Mouse (Mus musculus): ENCODE measurements around the gene Polg. TPM values are rescaled to one million over a fixed set of nuclear protein-coding genes. Genes with fewer than 3 reads are reported as not detected.

The Polg gene
- polyA plus RNA-seq, 1 experiment, result 54.6 TPM

GRCm38 (mm10) chr7:79502152-79503102, 36.3 kb upstream of the Polg start:
- DNase-seq (ENCODE audit: low read depth in 1 of 2, low spot score in 2 of 2), result no peak
- peaks cover 15% of the 10 kb centered on the region for H3K4me1 ChIP-seq (ENCODE audit: control insufficient read depth, insufficient read depth, insufficient read length)
- 11% methylated on average over 10 of the region's 10 CpGs for WGBS
- H3K27ac ChIP-seq (ENCODE audit: insufficient read depth, low read length), result no peak overlapping the region
- TF ChIP-seq CTCF (IDR thresholded peaks at IDR 0.05; ENCODE audit: extremely low read depth, insufficient read depth, insufficient read length, insufficient replicate concordance), result no peak
- no peak for TF ChIP-seq POLR2A (IDR thresholded peaks at IDR 0.05; ENCODE audit: low read depth, low read length)
- H3K36me3 ChIP-seq (ENCODE audit: control insufficient read depth, insufficient read depth, low read length), result no peaks in the 10 kb centered on the region
- H3K4me3 ChIP-seq (ENCODE audit: extremely low read depth, insufficient read depth, insufficient read length), result no peak overlapping the region
- peaks cover 45% of the 10 kb centered on the region for H3K27me3 ChIP-seq (ENCODE audit: control insufficient read depth, insufficient read depth, low read length)

- Histone ChIP-seq H3K27me3 (ENCODE audit: control insufficient read depth, insufficient read depth, low read length) (peaks cover 48% of the 10 kb centered on the region), H3K4me3 (ENCODE audit: extremely low read depth, insufficient read depth, insufficient read length) (no peak overlapping the region), H3K36me3 (ENCODE audit: control insufficient read depth, insufficient read depth, low read length) (no peaks in the 10 kb centered on the region), H3K4me1 (ENCODE audit: control insufficient read depth, insufficient read depth, insufficient read length) (peaks cover 15% of the 10 kb centered on the region), H3K27ac (ENCODE audit: insufficient read depth, low read length) (no peak overlapping the region)
- WGBS, result 9% methylated on average over 8 of the region's 8 CpGs
- DNase-seq (ENCODE audit: low read depth in 1 of 2, low spot score in 2 of 2), result no peak
- TF ChIP-seq CTCF (IDR thresholded peaks at IDR 0.05; ENCODE audit: extremely low read depth, insufficient read depth, insufficient read length, insufficient replicate concordance) (no peak), POLR2A (IDR thresholded peaks at IDR 0.05; ENCODE audit: low read depth, low read length) (no peak)
Observed at GRCm38 (mm10) chr7:79501581-79502031, 35.4 kb upstream of the Polg start.

DNA sequence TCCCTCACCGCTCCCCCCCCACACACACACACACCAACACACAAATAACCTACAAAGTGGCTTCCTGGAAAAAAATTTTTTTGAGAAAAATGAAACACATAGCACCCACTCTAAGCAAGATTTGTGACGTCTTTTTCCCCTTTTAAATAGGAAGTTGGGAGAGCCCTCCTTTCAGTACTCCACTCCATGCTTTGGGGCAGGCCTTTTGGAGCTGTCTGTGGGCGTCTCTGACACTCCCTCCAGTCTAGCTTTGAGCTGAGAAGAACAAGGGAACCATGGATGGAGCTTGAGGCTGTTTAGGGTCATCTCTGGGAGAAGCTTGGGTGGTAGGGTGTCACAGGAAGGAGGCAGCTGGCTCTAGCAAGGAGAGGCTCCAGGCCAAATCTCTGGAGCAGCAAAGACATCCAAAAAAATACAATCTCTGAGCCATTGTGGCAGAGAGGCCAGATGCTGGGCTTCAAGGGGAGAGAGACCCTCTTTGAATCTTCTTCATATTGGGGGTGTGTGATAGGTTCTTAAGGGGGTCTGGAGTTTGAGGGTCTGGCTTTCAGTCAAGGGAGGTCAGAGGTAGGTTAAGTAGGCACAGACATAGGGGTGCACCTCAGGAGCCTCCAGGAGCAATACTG, 34.6 kb upstream of the Polg start:
- H3K27me3 ChIP-seq (ENCODE audit: control insufficient read depth, insufficient read depth, low read length), result peaks cover 45% of the 10 kb centered on the region
- WGBS, result 11% methylated on average over 3 of the region's 3 CpGs
- no peak overlapping the region for H3K4me3 ChIP-seq (ENCODE audit: extremely low read depth, insufficient read depth, insufficient read length)
- H3K4me1 ChIP-seq (ENCODE audit: control insufficient read depth, insufficient read depth, insufficient read length), result peaks cover 15% of the 10 kb centered on the region
- TF ChIP-seq POLR2A (IDR thresholded peaks at IDR 0.05; ENCODE audit: low read depth, low read length) (no peak), CTCF (IDR thresholded peaks at IDR 0.05; ENCODE audit: extremely low read depth, insufficient read depth, insufficient read length, insufficient replicate concordance) (no peak)
- no peak overlapping the region for H3K27ac ChIP-seq (ENCODE audit: insufficient read depth, low read length)
- no peaks in the 10 kb centered on the region for H3K36me3 ChIP-seq (ENCODE audit: control insufficient read depth, insufficient read depth, low read length)
- no peak for DNase-seq (ENCODE audit: low read depth in 1 of 2, low spot score in 2 of 2)

DNA sequence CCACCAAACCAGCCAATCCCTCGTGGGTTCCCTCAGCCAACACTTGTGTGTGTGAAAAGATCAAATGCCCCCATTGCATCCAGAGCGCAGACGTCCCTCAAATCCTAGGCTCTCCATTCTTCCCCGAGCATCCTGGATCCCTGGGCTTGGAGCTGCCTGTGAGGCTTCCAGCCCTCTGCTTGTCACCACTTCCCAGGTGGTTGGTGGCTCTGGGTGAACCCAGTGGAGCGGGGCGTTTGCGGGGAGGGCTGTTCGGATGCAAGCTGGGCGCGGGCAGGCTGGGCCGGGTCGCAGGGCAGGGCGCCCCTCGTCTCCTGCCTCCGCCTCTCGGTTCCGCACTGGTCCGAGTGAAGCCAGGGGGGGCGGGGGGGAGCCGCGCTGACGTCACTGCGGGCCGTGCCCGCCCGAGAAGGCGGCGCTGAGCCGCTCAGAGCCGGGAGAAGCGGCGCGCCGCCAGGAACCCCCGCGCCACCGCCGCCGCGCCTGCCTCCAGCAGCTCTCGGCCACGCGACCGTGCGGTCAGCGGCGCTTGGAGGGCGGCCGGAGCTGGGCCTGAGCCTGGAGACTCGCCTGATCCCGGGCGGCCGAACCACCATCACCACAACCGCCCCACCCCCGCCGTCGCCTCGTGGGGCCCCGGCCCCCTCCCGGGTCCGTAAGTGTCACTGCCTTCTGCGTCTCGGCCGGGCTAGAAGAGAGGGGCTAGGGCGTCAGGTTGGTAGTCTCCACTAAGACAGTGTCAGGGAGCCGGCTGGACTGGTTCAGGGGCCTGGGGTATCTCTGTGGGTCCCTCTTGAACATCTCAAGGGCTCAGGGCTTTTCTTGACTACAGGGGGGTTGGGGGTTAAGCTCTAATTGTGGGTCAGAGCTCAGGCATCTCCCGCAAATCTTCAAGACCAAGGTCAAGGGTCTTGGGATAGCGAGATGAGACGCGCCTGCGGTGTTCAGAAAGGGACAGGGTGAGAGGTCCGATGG, 33.7 kb upstream of the Polg start:
- H3K36me3 ChIP-seq (ENCODE audit: control insufficient read depth, insufficient read depth, low read length), result no peaks in the 10 kb centered on the region
- H3K27ac ChIP-seq (ENCODE audit: insufficient read depth, low read length), result no peak overlapping the region
- H3K4me1 ChIP-seq (ENCODE audit: control insufficient read depth, insufficient read depth, insufficient read length), result peaks cover 13% of the 10 kb centered on the region
- H3K27me3 ChIP-seq (ENCODE audit: control insufficient read depth, insufficient read depth, low read length), result peaks cover 41% of the 10 kb centered on the region
- WGBS, result 4% methylated on average over 69 of the region's 72 CpGs
- DNase-seq (ENCODE audit: low read depth in 1 of 2, low spot score in 2 of 2), result no peak
- H3K4me3 ChIP-seq (ENCODE audit: extremely low read depth, insufficient read depth, insufficient read length), result peak overlapping the region; percentile 9; the same call in 1 of the 2 replicates
- TF ChIP-seq POLR2A (IDR thresholded peaks at IDR 0.05; ENCODE audit: low read depth, low read length) (no peak), CTCF (IDR thresholded peaks at IDR 0.05; ENCODE audit: extremely low read depth, insufficient read depth, insufficient read length, insufficient replicate concordance) (no peak)

DNA sequence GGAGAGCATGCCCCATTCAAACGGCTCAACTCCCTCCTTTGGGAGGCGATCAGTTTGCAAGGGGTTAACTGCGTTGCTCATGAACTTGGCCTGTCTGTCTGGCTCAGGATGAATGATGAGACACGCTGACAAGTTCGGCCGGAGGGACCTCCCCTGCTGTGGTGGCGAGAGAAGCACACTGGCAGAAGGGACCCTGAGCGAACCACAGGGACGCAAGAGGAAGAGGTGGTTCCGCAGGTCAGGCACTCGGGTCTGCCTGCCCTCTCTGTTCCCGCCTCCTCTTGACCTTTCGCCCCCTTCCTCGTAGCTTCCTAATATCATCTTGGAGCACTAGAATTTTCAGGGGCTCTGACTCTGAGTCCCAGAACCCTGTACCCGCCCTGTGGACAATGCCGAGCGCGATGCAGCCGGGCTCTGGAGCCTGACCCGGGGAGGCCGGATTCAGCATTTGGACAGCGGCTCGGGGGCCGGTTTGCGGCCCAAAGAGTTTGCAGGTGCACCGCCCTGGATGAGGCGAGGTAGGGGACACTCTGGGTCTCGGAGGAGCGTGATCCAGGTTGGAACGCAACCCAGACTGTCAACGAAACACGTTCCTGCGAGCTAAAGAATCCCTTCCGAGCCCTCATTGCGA, 32.9 kb upstream of the Polg start:
- H3K36me3 ChIP-seq (ENCODE audit: control insufficient read depth, insufficient read depth, low read length), result no peaks in the 10 kb centered on the region
- H3K4me3 ChIP-seq (ENCODE audit: extremely low read depth, insufficient read depth, insufficient read length), result no peak overlapping the region
- peaks cover 8% of the 10 kb centered on the region for H3K4me1 ChIP-seq (ENCODE audit: control insufficient read depth, insufficient read depth, insufficient read length)
- DNase-seq (ENCODE audit: low read depth in 1 of 2, low spot score in 2 of 2), result peak in 1 of 2 experiments; percentile 19
- TF ChIP-seq POLR2A (IDR thresholded peaks at IDR 0.05; ENCODE audit: low read depth, low read length), result no peak
- TF ChIP-seq CTCF (IDR thresholded peaks at IDR 0.05; ENCODE audit: extremely low read depth, insufficient read depth, insufficient read length, insufficient replicate concordance), result no peak
- WGBS, result 3% methylated on average over 35 of the region's 35 CpGs
- H3K27ac ChIP-seq (ENCODE audit: insufficient read depth, low read length), result no peak overlapping the region
- H3K27me3 ChIP-seq (ENCODE audit: control insufficient read depth, insufficient read depth, low read length), result peaks cover 39% of the 10 kb centered on the region

GRCm38 (mm10) chr7:79498356-79498755, 32.2 kb upstream of the Polg start:
- no peak for DNase-seq (ENCODE audit: low read depth in 1 of 2, low spot score in 2 of 2)
- TF ChIP-seq POLR2A (IDR thresholded peaks at IDR 0.05; ENCODE audit: low read depth, low read length), result no peak
- no peak for TF ChIP-seq CTCF (IDR thresholded peaks at IDR 0.05; ENCODE audit: extremely low read depth, insufficient read depth, insufficient read length, insufficient replicate concordance)
- 18% methylated on average over 6 of the region's 6 CpGs for WGBS
- H3K36me3 ChIP-seq (ENCODE audit: control insufficient read depth, insufficient read depth, low read length), result no peaks in the 10 kb centered on the region
- H3K4me3 ChIP-seq (ENCODE audit: extremely low read depth, insufficient read depth, insufficient read length), result no peak overlapping the region
- no peak overlapping the region for H3K27ac ChIP-seq (ENCODE audit: insufficient read depth, low read length)
- peaks cover 8% of the 10 kb centered on the region for H3K4me1 ChIP-seq (ENCODE audit: control insufficient read depth, insufficient read depth, insufficient read length)
- peaks cover 39% of the 10 kb centered on the region for H3K27me3 ChIP-seq (ENCODE audit: control insufficient read depth, insufficient read depth, low read length)

Data from spleen, adult 2 months (tissue).